Mouse (Mus musculus) retina, adult 2 months (tissue): Measurements from ENCODE around the gene Zfyve26.
A peak's percentile ranks its signal among the peaks of the same experiment; 100 is the strongest.
"Not testable (repeated sequence)": the region's sequence is repeated elsewhere in the genome, so short reads cannot be mapped to it uniquely, and the experiment has no call there.

Experiments
- DNase-seq: peaks from one replicate; pipeline ENCODE4 v3.0.0-alpha.2; 2012; ENCODE audit warnings: low read depth, low spot score

Zfyve26 gene

DNA sequence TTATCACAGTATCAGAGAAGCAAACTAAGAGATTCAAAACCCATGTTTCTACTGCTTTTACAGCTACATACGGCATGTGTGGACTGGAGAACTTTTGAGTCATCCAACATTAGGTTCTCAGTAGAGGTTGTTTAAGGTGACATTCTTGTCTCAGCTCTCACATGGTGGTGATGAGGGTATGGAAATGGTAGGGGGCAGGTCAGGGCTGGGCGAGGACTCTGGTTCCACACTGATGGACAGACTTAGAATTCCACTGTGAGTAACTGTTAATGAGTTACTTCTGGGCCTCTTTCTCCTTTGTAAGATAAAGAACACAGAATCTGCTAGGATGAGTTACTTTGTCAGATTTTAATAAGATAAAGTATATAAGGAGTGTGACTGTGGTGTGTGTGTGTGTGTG lies 36.0 kb downstream of the Zfyve26 start:
- no peak for DNase-seq

DNA sequence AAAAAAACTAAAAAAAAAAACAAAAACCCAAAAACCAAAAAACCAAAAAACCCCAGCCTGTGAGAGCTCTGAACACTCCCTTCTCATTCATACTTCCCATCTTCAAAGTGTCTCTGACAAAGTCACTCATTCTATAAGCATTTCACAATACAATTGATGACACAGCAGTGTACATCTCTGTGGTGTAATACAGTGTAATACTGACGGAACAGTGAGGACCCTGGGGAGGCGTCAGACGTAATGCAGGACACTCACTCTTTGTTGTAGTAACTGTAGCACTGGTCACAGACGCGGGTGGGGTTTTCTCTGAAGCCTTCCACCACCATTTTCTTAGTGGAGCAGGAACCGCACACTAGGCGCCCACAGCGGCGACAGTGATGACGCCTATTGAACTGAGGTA lies 41.1 kb downstream of the Zfyve26 start:
- DNase-seq: no peak

DNA sequence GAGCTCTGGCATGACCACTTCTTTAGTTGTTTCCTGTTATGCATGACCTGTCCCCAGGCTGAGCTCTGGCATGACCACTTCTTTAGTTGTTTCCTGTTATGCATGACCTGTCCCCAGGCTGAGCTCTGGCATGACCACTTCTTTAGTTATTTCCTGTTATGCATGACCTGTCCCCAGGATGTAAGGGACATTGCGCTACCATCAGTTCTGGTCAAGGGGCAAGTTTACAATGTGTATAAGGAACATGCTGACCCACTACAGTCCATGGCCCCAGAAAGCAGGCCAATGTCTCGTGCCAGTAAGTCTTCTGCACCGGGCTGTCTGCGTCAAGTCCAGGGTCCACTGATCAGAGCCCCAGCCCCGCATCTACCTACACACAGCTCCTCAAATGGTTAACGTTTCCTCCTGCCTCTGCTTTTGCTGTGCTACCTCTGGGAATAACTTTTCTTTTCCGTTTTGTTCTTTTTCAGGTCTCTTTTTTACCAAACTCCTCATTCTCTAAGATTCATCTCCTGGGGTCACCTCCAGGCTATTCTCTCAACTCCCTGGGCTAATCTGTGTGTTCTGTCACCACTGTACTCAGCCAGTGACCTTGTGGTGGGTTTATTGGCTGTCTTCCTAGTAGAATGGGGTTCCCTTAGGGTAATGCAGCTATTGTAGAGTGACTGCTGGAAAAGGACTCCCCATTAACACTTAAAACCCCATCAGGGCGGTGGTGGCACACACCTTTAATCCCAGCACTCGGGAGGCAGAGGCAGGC lies 42.6 kb downstream of the Zfyve26 start:
- no peak for DNase-seq

DNA sequence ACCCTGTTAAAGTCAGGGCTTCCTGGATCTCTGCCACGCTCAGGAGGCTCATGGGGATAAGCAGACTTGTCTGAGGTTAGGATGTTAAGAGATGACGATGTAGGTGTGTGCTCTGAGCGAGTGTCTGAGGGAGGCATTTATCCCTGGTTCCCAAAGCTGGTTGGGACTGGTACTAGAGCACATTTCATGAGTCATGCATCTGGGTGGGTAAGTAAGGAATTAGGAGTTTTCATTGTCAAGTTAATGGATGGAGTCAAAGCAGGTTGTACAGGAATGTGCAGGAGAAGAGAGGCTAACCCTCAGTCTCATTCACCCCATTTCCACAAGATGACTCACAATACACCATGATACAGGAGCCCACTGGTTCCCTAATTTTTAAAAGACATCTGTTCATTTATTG lies 48.0 kb downstream of the Zfyve26 start:
- no peak for DNase-seq

DNA sequence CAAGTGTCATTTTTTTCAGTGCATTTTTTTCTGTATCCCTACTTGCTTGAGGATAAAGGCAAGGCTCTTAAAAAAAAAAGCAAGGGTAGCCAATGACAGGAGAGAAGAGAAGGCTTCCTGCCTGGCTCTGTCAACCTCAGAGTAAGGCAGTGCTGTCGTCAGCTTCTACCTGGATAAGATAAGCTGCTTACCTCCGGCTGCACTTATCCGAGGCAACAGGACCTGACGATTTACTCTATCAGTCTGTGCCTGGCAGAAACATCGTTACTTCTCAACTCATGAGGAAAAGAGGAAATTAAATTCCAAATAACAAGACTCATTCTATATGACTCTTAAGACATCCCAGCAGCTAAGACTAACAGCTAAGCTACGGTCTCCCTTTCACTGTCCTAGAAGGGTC lies 53.2 kb downstream of the Zfyve26 start:
- peak; percentile 72 for DNase-seq

DNA sequence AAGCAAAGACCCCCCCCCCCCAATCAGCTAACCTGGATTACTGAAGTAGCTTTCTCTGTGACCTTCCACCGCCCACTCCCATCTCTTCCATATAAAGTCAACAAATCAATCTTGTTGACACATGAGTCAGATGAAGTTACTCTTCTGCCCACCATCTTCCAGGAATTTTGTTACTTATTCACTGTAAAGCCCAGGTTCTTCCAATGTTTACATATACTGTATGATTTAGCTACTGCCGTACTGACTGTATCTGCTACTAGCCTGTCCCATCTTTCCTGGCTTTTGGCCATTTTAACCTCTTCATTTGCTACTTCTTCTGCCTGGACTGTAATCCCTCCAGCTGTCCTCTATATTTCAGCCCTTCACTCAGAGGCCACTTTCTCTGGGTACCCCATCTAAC lies 54.1 kb downstream of the Zfyve26 start:
- no peak for DNase-seq

DNA sequence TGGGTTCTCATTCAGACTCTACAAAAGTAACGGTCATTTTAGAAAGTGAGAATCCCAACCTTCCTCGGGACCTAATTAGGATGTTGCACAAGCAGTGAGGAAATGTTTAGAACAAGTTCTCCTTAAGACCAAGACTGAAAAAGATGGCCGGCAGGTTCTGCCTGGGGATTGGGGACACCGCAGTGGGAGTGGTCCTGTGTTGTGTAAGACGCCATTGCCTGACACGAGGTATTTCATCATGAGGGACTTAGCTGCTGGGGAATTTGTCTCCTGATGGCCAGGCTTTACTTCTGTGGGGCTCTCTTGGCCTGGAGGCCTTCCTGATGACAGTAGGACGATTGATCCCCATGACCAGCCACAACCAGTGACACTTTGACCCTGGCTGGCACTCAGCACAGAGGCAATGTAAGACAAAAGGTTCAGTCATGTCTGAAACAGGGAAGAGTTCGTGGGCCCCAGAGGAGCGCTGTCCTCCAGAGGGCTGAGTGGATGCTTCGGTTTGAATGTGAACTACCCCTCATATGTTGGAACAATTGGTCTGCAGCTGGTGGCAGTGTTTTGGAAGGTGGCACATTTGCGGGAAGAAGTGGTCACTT lies 60.5 kb downstream of the Zfyve26 start:
- DNase-seq: no peak

DNA sequence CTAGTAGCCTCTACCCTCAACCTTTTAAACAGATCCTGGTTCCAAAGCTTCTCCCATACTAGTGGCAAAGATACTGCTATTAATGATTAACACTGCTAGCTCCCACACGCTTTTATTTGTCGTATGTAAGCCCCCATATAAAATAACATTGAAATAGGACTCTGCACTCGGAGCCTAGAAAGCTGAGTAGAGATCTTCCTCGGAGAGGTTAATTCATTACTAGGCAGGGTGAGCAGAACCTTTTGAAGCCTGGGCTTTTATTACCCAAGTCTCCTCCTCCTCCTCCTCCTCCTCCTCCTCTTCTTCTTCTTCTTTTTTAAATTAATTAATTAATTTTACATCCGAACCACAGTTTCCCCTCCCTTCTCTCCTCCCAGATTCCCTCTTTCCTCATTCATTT lies 78.6 kb downstream of the Zfyve26 start:
- DNase-seq: no peak

DNA sequence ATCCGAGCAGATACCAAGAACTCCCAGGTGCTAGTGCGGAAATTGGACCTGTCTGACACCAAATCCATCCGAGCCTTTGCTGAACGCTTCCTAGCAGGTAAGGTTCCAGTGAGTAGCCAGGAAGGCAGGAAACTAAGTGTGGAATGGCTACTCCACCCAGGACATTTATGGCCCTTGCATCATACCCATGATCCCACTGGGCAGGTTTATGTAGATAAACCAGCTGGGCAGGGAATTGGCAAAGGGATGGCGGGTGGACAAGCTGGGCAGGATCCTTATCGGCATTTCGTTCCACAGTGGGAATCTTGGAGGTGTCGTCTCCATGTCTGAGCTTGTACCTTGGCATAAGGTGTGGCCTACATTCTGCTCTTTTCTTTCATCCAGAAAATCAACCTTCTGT lies 84.7 kb downstream of the Zfyve26 start:
- no peak for DNase-seq

DNA sequence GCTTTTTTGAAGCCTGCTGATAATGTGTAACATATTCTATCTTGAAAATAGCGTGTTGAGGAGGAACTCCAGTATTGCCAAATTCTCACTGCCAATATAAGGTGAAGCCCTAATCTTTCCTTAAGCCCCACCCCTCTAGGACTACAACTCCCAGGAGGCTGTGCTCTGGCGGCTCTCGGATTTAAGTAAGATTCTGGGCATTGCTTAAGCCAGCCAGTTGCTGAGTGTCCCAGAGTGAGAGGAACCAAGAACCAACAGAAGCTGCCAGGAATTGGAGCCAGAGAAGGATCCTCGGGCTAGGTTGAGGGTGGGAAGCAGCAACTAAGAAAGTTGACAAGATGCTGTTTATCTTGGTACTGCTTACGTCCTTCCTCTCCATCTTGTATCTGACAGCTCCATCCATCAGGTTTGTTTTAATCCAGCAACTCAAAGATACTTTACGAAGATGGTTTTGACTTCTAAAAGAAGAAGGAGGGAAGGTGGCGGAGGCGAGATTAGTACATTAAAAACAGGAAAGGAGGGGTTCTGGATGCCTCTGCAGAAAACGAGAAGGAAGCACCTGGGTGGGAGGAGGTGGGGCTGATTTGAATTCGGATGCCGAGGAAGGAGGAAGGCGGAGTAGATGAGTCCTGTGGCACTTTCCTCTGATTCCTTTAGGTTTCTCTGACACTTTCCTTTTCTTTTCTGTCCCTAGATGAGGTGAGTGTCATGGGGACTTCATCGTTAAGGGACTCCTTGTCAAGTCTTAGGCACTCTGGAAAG lies 87.2 kb downstream of the Zfyve26 start, which contains the start of gene Rdh12:
Gene Rdh12, plus strand, starts transcription at position 212 of the 762 bp plus-strand sequence.
- peak; percentile 79 for DNase-seq

DNA sequence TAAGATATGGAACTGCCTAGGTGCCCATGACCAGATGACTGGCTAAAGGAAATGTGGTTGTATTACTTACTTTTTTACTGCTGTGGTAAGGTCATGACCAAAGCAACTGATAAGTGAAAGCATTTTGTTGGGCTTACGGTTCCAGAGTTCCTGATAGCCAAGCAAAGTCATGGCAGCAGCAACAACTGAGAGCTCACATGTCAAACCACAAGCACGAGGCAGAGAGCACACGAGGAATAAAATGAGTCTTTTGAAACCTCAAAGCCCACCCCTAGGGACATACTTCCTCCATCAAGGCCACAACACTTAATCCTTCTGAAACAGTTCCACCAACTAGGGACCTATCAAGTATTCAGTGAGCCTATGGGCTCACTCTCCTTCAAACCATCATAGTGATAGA lies 94.2 kb downstream of the Zfyve26 start:
- DNase-seq: no peak

DNA sequence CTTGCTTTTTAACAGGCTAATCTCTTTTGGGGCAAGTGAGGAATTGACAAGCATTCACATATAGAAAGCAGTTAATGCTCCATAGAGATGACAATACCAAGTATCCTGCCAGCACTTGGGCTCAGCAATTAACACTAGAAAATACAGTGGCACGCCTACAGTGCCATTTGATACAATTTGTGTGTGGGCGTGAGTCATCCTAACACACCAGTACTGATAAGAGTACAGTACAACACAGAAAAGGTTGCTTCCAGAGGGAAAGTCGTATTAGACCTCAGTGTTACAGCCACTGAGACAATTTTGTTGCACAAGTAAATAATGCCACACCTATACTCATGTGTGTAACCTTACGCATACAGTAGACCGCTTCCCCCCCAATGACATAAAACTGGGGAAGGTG lies 99.0 kb downstream of the Zfyve26 start:
- DNase-seq: no peak

DNA sequence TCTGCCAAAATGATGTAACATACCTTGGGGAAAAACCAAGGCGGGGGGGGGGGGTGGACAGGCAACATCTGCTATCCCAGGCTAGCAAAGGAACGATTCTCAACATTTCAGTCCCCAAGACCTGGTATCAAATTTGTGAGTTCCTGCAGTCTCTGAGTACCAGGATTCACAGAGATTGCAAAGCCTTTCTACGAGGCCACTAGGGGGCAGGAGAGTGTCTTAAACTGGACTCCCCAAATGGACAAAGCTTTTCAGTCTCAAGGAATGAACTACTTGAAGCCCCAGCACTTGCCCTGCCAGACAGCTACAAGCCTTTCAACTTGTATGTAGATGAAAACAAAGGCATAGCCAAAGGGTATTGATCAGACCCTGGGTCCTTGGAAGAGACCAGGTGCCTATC lies 102.7 kb downstream of the Zfyve26 start:
- no peak for DNase-seq

DNA sequence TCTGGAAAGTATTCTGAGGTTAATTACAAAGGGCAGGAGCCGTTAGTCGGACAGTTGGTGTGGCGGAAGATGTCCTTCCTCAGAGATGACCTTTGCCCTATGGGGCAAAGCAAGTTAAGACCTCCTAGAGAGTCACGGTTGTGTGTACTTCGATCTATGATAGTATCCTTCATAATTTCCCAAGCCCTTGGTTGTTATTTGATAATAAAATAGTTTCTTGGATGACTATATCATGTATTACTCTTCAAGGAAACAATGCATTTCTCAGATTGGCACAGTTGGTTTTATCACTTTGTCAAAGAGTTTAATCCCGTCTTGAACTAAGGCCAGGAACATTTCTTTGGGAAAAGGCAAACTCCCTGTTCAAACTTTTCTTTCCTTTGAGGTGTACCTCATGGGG lies 103.9 kb downstream of the Zfyve26 start, which contains the start of gene Rdh11:
Gene Rdh11, minus strand, starts transcription at position 101 of the 400 bp plus-strand sequence.
- DNase-seq: no peak

DNA sequence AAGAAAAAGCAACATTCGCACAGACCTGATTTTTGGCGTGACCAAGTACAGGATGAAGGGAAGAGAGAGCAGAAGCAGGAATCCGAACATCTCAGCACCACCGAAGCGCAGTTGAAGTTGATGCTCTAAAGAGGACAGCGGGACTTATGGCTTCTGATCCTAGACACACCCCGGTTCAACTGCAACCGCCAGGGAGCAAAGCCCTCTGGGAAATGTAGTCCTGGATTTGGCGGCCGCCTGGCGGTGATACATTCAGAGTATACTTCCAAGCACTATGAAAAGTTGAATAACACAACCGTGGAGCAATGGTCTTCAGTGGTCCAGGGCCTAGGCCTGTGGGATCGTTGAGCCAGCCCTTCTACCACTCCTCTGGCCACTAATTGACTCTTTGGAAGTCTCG lies 104.4 kb downstream of the Zfyve26 start:
- DNase-seq: no peak

DNA sequence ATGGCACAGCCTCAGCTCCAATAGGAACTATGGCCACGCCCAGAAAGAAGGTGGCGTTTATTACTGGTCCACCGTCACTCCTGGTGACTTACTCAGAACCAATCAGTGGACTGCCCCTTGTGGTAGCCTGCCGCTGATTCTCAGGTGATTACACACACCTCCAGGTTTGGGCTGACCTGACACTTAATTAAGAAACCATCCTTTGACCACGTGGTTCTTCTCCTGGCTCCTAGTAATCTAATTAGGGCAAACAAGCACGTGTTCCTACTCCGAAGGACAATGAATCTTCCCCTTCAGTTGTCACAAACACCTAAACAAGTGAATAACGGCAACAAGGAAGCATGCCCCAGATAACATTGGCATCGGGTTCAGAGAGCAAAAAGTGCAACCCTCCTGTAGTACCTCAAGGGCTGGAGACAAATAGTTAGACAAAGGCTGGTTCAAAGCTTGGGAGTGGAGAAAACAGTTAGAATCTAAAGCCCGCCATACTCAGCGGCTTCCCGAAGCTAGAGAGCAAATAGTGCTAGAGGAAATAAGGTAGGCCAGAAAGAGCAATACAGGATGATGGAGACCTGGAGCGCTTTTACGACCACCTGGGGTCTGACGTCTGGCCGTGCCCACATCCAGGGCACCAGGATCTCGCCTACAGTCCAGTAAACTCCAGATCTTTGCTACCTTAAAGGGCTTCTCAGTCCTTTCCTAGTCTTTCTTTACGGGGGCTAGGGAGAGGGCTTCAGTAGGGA lies 105.0 kb downstream of the Zfyve26 start:
- no peak for DNase-seq

DNA sequence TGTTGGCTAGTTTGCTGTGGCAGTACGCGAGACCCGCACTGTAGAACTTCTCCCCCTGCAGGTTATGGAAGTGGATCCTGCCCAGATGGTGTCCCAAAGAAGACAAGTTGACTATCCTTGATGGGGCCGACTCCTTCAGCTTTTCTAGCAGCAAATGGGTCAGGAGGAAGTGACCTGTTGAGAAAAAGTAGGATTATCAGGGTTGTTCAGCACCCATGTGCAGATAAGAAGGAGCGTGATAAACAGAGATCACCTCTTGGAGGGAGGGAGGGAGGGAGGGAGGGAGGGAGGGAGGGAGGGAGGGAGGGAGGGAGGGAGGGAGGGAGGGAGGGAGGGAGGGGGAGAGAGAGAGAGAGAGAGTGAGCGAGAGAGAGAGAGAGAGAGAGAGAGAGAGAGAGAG lies 110.9 kb downstream of the Zfyve26 start:
- DNase-seq: not testable (repeated sequence)
